Mouse (Mus musculus): ENCODE results near the gene Ctbp1.

The Ctbp1 gene

GRCm38 (mm10) chr5:33244377-33244920 is 30.3 kb downstream of the Ctbp1 start:
- DNase-seq (ENCODE audit: low read depth) = no peak

GRCm38 (mm10) chr5:33239934-33240333 is 34.9 kb downstream of the Ctbp1 start:
- no peak for DNase-seq (ENCODE audit: low read depth)

DNA sequence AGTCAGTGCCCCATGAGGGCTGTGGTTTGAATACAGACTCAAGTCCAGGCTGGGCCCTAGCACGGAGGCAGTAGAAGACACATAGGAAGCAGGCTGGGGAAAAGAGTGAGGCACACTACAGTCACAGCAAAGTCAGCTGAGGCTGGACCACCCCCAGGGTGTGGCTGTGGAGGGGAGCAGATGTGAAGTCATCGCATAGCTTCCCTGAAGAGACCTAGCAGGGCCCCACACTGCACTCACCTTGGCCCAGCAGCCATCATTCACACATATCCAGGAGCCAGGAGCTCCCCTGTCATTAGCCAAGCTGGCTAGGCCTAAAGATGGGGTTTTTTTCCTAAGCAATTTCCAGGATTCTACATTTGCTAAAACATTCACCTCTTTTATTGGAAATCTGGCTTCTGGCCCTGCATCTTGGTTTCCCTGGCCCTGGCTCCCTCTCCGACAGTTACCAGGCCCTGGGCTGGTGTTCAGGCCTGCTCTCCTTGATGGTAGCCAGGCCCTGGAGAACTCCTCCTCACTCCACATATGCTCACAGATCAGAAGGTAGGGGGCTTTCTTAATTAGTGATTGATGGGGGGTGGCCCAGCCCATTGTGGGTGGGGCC is 35.6 kb downstream of the Ctbp1 start:
- no peak for DNase-seq (ENCODE audit: low read depth)

GRCm38 (mm10) chr5:33238256-33238645 is 36.5 kb downstream of the Ctbp1 start:
- no peak for DNase-seq (ENCODE audit: low read depth)

GRCm38 (mm10) chr5:33237600-33238255 is 37.1 kb downstream of the Ctbp1 start:
- no peak for DNase-seq (ENCODE audit: low read depth)

DNA sequence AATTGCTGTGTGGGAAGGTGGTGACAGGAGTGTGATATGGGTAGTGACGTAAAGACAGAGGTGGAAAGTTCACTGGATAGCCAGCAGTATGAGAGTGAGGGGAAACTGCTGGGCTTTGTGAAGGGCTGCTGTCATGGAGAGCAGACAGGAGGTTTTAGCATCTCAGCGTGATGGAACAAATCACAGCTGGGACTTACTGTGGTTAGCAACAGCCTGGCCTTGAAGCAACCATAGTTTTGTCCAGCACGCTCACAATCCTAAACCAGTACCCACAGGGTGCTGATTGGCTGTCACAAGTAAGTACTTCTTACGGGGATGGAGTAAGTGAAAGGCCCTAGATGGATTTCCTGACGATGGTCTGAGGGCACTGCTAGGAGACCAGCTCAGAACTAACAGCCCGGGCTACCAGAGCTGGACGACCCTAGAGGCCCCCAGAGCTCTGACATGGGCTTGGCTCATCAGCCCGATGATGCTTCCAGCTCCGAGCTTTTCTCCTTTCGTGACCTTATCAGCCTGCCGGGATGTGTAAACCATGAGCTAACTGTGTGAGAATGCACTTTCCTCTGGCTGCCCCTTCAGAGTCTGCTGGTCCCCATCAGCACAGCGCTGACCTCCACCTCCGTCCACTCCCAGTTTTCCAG is 40.3 kb downstream of the Ctbp1 start:
- no peak for DNase-seq (ENCODE audit: low read depth)

- DNase-seq (ENCODE audit: low read depth) = no peak
Measured at GRCm38 (mm10) chr5:33232791-33233190, 42.0 kb downstream of the Ctbp1 start.

- DNase-seq (ENCODE audit: low read depth) = no peak
Measured at GRCm38 (mm10) chr5:33230285-33230684, 44.5 kb downstream of the Ctbp1 start.

- DNase-seq (ENCODE audit: low read depth) = no peak
Measured at GRCm38 (mm10) chr5:33228428-33228827, 46.4 kb downstream of the Ctbp1 start.

DNA sequence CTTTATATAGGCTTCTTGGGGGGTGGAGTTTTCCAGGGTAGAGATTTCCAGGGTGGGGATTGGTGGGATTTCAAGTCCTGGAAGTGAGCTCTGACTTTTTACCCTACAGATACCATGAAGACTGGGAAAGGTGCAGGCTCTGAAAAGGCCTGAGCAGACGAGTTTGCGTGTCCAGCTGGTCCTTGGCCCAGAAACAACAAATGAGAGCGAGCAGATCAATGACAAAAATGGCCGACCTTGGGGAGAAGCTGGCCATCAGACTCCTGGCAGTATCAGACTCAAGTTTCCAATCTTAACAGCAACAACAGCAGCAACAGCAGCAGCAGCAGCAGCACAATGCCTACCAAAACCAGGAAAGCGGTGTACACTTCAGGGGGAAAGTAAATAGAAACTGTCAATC is 49.1 kb downstream of the Ctbp1 start:
- no peak for DNase-seq (ENCODE audit: low read depth)

DNA sequence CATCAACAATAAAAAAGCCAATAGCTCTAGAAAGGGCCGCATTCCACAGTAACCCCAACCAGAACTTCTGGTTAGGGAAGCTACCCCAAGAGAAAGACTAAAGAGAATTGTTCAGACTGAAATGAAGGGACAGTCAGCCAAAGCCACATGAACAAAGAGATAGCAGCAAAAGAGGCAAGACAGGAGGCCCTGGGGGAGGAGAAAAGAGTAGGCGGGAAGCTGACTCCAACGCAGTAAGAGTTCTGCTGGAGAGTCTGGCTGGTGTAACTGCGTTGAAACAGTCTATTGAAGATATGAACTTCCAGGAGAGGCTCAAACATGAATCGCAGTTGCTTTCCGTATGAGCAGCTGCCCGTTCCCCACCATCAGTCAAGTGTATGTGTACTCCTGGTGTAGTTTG is 50.3 kb downstream of the Ctbp1 start:
- DNase-seq (ENCODE audit: low read depth) = no peak

- DNase-seq (ENCODE audit: low read depth) = no peak
Measured at GRCm38 (mm10) chr5:33222841-33223744, 51.7 kb downstream of the Ctbp1 start.

- no peak for DNase-seq (ENCODE audit: low read depth)
Measured at GRCm38 (mm10) chr5:33222389-33222788, 52.4 kb downstream of the Ctbp1 start.

DNA sequence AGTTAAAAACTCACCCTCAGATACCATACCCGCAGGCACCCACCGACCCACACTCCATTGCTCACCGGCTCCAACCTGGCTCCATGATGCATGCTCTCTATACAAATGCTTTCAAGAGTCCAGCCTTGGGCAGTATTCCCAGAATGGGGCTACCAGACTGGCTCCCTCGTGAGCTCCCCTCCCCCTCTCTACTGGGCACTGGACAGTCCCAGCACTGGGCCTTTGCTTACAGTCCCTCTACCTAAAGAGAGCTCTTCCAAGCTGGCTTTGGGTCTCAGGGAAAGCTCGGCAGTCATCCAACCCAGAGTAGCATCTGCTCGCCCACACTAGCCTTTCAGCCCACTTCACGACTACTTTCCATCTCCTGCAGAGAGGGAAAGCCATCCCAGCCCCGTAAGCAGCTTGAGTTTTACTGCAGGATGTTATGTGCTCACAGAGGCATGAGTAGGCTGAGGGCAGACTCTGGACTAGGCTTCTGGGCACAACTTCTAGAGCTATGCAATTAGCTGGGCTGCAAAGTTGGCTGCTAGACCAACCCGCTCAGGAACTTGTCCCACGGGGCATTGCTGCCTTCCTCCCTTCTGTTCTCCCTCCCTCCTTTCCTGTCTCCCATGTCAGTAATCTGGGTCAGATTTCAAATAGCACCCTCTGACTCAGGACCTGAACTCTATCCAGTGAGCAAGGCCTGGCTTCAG is 54.3 kb downstream of the Ctbp1 start:
- DNase-seq (ENCODE audit: low read depth) = peak; percentile 76

DNA sequence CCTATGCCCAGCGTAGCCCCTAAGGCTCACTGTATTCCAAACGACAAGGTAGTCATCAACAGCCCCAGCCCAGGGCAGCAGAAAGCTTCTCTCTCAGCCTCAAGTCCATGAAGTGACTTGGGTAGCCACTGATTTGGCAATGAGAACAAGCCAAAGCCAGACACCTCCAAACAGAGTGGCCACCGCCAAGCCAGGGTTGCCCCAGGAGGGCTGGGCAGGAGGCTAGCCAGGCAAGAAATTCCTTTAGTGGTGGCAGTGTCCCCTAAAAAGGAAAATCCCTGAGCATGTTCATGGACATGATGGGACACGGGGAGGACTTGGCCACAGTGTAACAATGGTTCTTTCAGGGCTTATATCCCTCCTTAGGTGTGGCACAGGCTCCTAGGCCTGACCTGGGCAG is 55.0 kb downstream of the Ctbp1 start:
- DNase-seq (ENCODE audit: low read depth) = no peak

- DNase-seq (ENCODE audit: low read depth) = no peak
Measured at GRCm38 (mm10) chr5:33218746-33219449, 55.9 kb downstream of the Ctbp1 start.

- DNase-seq (ENCODE audit: low read depth) = no peak
Measured at GRCm38 (mm10) chr5:33218081-33218480, 56.7 kb downstream of the Ctbp1 start, which contains the start of gene Spon2. Gene Spon2, minus strand, starts transcription at chr5:33218455.

DNA sequence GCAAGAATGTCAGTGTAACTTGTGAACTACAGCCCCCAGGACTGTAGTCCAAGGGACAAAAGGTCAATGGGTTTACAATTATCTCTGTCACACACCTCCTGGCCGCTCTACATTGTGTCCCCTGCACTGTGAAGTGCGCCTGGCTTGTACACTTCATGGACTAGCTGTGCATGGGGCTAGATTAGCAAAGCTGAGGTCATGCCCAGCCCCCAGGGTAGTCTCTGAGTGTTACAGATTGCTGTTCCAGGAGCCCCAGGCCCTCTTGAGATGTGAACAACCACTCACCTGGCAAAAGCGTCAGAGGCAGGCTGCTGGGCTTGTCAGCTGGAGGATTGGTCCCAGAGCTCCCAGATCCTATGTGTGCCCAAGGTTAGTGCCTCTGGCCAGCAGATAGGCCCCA is 57.1 kb downstream of the Ctbp1 start:
- DNase-seq (ENCODE audit: low read depth) = no peak

DNA sequence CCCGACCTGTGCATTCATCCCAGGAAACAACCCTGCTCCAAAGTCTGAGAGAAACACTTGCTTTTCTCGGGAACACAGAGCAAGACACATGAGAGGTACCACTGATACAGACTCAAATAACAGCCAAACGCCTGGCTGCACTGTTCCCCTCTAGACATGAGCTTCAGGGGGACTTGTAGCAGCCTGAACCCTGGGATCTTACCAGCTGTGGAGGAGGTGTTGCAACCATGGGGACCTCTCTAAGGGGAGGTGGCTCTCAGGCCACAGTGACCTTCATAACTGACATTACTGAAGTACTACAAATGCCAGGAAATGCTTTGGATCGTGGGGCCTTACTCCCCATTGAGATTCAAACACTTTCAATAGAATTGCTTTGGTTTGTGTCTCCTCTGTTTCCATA is 60.1 kb downstream of the Ctbp1 start:
- no peak for DNase-seq (ENCODE audit: low read depth)

DNA sequence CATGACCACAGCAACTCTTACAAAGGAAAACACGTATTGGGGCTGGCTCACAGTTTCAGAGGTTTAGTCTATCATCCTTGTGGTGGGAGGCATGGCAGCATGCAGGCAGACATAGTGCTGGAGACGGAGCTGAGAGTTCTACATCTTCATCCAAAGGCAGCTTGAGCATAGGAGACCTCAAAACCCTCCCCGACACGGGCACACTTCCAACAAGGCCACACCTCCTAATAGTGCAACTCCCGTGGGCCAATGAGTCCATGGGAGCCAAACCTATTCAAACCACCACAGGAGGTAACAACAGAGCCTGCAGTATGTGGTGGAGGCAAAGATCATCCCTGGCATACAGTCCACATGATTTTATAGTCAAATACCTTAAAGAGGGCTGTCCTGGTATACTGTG is 63.5 kb downstream of the Ctbp1 start:
- no peak for DNase-seq (ENCODE audit: low read depth)

DNA sequence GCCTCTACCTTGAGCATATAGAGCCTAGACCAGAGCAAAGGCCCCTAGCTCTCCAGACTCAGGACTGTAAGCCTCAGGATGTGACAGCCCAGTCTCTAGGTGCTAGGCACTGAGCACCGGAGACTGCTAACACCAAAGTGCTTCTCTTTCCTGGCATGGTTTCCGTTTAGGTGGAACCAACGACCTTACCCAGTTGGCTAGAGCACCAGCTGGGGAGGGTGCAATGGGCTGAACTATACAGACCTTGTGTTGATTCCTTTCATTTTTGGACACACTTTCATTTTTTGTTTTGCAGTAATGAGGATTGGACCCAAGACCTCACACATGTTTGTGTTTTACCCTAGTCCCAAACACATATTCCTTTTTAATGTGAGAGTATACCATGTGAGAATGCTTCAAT is 64.3 kb downstream of the Ctbp1 start:
- no peak for DNase-seq (ENCODE audit: low read depth)

Data from fibroblast of lung, adult 2 months (primary cell).